Mouse (Mus musculus): ENCODE data around the gene Arhgef25.
A peak's percentile ranks its signal among the peaks of the same experiment; 100 is the strongest.

The Arhgef25 gene

GRCm38 (mm10) chr10:127189651-127190381, at the start of gene Arhgef25:
TSS of gene Arhgef25 (minus strand) at chr10:127190083.
- peak; percentile 61 for DNase-seq (ENCODE audit: inconsistent ontology term)

GRCm38 (mm10) chr10:127238241-127238824, 48.5 kb upstream of the Arhgef25 start:
- no peak for DNase-seq (ENCODE audit: inconsistent ontology term)

GRCm38 (mm10) chr10:127236541-127236940, 46.7 kb upstream of the Arhgef25 start:
- DNase-seq (ENCODE audit: inconsistent ontology term), result no peak

GRCm38 (mm10) chr10:127233141-127233540, 43.3 kb upstream of the Arhgef25 start:
- no peak for DNase-seq (ENCODE audit: inconsistent ontology term)

GRCm38 (mm10) chr10:127231741-127232140, 41.9 kb upstream of the Arhgef25 start:
- no peak for DNase-seq (ENCODE audit: inconsistent ontology term)

GRCm38 (mm10) chr10:127230693-127231092, 40.8 kb upstream of the Arhgef25 start:
- no peak for DNase-seq (ENCODE audit: inconsistent ontology term)

GRCm38 (mm10) chr10:127228897-127229296, 39.0 kb upstream of the Arhgef25 start:
- peak; percentile 22 for DNase-seq (ENCODE audit: inconsistent ontology term)

GRCm38 (mm10) chr10:127227163-127227562, 37.3 kb upstream of the Arhgef25 start:
- no peak for DNase-seq (ENCODE audit: inconsistent ontology term)

- DNase-seq (ENCODE audit: inconsistent ontology term), result no peak
Observed at GRCm38 (mm10) chr10:127226318-127226895, 36.5 kb upstream of the Arhgef25 start.

- no peak for DNase-seq (ENCODE audit: inconsistent ontology term)
Observed at GRCm38 (mm10) chr10:127225732-127226131, 35.8 kb upstream of the Arhgef25 start.

GRCm38 (mm10) chr10:127225213-127225612, 35.3 kb upstream of the Arhgef25 start:
- no peak for DNase-seq (ENCODE audit: inconsistent ontology term)

GRCm38 (mm10) chr10:127218339-127218738, 28.5 kb upstream of the Arhgef25 start:
- DNase-seq (ENCODE audit: inconsistent ontology term), result no peak

- DNase-seq (ENCODE audit: inconsistent ontology term), result no peak
Observed at GRCm38 (mm10) chr10:127217177-127217576, 27.3 kb upstream of the Arhgef25 start.

GRCm38 (mm10) chr10:127216456-127216855, 26.6 kb upstream of the Arhgef25 start:
- no peak for DNase-seq (ENCODE audit: inconsistent ontology term)

- DNase-seq (ENCODE audit: inconsistent ontology term), result no peak
Observed at GRCm38 (mm10) chr10:127214422-127214803, 24.5 kb upstream of the Arhgef25 start.

GRCm38 (mm10) chr10:127213704-127214421, 24.0 kb upstream of the Arhgef25 start:
- no peak for DNase-seq (ENCODE audit: inconsistent ontology term)

- DNase-seq (ENCODE audit: inconsistent ontology term), result no peak
Observed at GRCm38 (mm10) chr10:127213272-127213671, 23.4 kb upstream of the Arhgef25 start.

GRCm38 (mm10) chr10:127211414-127211854, 21.6 kb upstream of the Arhgef25 start, which contains the start of gene Pip4k2c:
TSS of gene Pip4k2c (minus strand) at chr10:127211585.
- peak; percentile 95 for DNase-seq (ENCODE audit: inconsistent ontology term)

- DNase-seq (ENCODE audit: inconsistent ontology term), result no peak
Observed at GRCm38 (mm10) chr10:127210961-127211405, 21.1 kb upstream of the Arhgef25 start.

- no peak for DNase-seq (ENCODE audit: inconsistent ontology term)
Observed at GRCm38 (mm10) chr10:127209928-127210570, 20.2 kb upstream of the Arhgef25 start.

- DNase-seq (ENCODE audit: inconsistent ontology term), result no peak
Observed at GRCm38 (mm10) chr10:127208921-127209320, 19.0 kb upstream of the Arhgef25 start.

GRCm38 (mm10) chr10:127205373-127205772, 15.5 kb upstream of the Arhgef25 start:
- DNase-seq (ENCODE audit: inconsistent ontology term), result no peak
